Mouse (Mus musculus): ENCODE results near the gene R3hcc1l. TPM values are rescaled to one million over a fixed set of nuclear protein-coding genes. Genes with fewer than 3 reads are reported as not detected.

Gene R3hcc1l
- total RNA-seq, 2 experiments from 2014 or later: 12.1 to 12.3 TPM

DNA sequence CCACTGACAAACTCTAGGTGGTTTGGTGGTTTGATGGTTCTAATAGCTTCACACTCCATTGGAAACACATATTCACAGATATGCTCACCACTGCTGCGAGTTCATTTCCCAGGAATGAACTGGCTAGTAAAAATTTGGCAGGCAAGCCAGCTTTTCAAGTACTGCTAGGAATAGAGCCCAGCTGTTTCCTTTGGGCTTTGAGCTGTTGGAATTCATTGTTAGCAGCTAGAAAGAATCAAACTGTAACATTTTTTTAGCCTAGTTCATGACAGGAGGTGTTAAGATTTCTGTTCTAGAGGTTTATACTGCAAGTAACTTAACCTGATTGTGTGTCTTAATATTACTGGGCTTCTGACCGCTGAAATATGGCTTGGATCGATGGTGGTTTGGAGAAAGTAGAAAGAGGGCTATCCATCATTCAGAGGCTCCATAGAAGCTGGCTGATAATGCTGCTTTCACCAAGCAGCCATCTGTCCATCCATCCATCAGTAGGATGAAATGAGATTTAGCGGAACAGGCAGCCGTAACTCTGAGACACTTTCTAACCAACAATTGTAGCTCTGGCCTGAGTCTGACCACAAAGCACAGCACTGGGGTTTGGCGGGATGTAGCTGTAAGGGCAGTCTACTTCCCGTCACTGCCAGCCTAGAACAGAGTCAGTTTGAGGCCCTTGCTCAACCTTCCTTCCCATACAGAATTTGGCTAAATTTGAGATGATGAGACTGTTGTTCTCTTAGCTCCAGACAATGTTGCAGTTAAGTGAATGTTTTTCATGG is 21.0 kb downstream of the R3hcc1l start:
- DNase-seq (ENCODE audit: low spot score): peak; percentile 44

DNA sequence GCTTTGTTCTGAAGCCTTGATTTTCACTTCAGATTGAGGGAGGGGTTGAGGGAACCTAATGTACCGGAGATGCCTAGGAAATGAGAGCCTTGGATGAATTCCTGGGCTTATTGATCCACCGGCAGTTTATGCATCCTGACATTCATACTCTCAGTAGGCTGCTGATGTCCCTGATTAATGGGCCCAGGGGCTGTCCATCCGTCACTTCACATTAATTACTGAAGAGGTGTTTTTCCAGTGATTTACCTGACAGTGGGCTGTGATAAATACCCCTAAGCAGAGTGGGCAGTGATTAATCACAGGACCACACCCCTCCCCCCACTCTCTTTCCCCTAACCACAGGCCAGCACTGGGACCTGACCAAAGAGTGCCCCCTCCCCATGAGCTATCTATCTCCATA is 22.1 kb downstream of the R3hcc1l start:
- DNase-seq (ENCODE audit: low spot score): no peak

DNA sequence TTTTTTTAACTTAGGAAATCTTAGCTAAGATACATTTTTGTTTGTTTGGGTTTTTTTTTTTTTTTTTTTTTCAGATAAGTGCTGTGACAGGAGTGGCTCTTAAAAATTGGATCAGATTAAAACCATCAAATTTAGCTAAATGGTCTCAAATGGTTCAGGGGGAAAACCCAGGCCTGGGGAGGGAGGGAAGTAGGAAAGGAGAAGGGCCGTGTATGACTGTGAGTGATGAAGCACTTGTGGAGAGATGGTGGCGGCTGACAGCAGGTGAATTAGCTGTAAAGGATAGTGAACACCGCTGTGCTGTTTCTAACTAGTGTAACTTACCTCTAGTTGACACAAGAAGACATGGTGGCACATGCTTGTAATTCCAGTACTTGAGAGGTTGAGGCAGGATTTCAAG is 40.1 kb downstream of the R3hcc1l start:
- DNase-seq (ENCODE audit: low spot score): no peak

DNA sequence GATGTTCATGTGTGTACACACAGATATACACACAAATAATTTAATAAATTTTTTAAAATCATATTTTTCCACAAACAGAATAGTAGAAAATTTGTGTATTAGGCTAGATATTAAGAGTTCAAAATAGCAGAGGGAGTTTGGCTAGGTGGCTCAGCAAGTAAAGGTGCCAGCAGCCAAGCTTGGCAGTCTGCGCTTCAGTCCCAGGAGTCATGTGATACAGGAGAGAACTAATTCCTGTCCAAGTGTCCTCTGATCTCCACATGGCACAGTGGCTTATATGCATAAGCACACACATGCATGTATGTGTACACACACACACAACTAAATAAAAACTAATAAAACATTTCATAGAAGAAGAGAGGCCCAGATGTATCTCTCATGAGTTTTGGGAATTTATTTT is 43.4 kb downstream of the R3hcc1l start:
- peak; percentile 45 for DNase-seq (ENCODE audit: low spot score)

DNA sequence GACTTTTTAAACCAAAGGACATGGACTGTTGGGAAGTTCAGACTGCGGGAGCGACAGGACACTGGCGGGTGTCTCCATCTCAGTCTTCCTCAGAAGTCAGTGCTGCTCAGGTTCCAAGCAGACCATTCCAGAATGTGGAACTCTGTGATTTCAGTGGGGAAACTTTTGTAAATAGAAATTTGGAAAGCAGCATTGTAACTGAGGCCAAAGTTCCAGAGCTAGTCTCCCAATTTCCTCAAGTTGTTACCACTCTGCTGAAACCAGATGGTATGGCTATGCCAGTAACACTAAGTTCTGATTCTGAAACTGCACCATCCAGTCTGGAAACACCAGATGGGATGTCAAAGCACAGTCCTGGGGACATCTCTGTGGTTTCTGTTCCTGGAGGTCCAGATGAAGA is 44.4 kb downstream of the R3hcc1l start:
- no peak for DNase-seq (ENCODE audit: low spot score)

DNA sequence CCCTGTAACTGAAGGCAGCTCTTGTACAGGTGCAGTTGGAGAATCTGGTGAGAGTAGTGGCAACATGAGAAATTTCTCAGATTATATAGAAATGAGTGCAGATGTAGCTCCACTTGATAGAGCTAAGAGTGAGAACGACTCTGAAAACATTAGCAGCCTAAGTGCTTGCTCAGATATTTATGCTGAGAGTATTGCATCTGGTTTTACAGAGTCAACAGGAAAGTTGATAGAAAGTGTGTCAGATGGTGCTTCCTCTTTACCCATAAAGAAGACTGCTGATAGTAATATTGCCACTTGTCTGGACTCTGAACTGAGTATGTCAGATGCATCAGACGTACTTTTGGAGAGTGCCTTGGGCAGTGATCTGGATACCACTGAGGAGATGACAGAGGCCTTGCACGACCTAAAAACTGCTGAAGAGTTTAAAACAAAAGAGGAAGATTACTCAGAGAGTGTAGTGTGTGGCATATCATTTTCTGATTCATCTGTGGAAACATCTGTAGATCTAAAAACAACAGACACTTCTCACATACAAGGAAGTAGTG is 45.2 kb downstream of the R3hcc1l start:
- DNase-seq (ENCODE audit: low spot score): no peak

DNA sequence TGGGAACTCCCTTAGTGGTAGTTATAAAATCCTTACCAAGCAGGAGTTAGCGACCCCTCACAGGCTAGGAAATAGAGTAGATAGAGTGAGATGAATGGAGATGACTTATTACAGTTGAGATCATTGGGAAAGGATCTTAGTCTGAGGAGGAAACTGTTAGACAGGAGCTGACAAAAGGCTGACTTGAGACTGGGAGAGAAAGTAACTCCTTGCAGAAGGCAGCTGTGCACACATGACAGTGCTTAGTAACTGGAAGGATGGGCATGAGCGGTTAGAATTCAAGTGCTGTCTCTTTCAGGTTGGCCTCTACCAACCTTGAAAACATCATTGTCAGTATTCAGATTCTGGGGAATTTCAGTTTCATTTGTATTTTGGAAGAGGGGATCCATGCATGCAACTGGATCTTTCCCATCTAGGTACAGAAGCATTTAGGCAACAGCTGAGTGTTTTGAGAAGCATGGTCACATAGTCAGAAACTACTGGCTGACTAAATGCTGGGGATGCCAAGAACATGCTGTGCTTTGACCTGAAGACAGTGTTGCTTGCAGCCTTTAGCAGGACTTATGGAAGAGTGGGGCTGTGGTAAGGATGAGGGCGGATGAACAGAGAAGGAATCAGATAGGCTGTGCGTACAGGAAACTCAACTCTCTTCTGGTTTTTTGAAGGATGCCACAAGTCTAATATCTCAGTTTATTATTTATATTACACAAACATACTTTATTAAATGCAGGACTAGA is 47.9 kb downstream of the R3hcc1l start:
- peak; percentile 61 for DNase-seq (ENCODE audit: low spot score)

DNA sequence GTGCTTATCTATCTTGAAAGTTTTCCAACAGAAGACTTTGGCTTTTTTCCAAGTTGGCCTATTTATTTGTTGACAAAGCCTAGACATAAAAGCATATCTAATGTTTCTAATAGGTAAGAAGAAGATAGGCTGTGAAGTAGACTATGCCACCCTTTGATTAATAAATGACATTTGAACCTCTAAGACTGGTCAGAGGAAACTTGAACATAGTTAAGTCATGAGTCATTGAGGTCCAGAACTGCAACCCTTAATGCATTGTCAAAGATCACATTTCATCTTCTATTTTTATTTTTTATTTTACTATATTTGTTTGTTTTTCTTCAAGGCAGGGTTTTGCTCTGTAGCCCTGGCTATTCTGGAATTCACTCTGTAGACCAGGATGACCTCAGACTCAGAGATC is 48.5 kb downstream of the R3hcc1l start:
- no peak for DNase-seq (ENCODE audit: low spot score)

DNA sequence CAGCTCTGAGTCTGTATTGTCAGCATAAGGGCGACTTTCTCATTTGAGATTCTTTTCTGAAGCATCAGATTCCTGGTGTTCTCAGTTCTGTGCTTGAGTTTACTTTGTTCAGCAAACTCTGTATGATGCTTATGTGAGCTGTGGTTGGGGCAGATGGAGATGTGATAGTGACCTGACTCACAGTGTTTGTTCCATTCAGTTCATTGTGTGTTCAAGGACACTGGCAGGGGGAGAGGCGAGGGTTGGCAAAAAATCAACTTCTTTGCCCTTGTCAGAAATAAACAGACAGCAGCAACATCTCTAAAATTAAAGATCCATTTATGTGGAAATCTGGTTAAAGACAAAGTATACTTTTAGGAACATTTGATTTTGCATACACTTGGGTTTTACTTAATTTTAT is 50.5 kb downstream of the R3hcc1l start:
- DNase-seq (ENCODE audit: low spot score): no peak

DNA sequence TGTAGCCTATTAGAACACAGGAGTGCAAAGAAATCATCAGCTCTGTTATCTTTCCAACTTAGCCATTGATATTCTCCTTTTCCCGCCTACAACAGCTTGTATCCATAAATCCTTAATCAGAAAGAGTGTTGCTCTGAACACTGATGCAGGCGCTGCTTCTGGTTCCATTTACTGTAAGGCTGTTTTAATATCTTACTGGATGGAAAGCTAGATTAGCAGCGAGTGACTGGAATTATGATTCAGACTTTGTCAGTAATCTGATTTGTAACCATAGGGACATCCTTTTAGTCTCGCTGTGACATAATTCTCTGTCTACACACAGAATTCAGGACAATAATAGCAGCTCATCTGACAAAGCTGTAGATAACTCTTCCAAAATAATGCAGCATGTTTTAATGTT is 52.7 kb downstream of the R3hcc1l start:
- no peak for DNase-seq (ENCODE audit: low spot score)

DNA sequence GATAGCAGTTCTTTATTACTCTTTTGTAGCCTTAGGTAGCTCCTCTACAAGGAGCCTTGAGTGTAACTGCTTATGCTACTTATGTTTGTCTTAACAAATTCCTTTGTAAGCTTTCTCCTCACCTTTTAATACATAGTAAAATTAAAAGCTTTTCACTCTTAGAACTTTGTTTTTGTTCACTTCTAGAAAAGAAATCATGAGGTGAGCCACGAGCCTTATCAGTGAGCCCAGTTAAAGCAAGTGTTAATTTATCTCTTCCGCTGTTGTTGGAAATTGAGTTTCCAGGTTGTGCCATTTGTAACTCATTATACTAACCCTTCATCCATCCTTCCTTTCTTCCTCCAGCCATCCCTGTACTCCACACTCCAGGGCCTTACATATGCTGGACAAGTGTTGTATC is 56.8 kb downstream of the R3hcc1l start:
- no peak for DNase-seq (ENCODE audit: low spot score)

DNA sequence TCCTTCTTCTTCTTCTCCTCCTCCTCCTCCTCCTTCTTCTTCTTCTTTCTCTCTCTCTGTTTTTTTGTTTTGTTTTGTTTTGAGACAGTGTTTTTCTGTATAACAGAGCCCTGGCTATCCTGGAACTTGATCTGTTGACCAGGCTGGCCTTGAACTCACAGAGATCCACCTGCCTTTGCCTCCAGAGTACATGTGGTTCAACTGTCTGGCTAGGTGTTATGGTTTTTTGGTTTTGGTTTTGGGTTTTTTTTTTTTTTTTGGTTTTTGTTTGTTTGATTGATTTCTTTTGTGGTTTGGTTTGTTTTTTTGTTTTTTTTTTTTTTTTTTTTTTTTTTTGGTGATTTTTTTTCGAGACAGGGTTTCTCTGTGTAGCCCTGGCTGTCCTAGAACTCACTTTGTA is 58.3 kb downstream of the R3hcc1l start:
- DNase-seq (ENCODE audit: low spot score): no peak

DNA sequence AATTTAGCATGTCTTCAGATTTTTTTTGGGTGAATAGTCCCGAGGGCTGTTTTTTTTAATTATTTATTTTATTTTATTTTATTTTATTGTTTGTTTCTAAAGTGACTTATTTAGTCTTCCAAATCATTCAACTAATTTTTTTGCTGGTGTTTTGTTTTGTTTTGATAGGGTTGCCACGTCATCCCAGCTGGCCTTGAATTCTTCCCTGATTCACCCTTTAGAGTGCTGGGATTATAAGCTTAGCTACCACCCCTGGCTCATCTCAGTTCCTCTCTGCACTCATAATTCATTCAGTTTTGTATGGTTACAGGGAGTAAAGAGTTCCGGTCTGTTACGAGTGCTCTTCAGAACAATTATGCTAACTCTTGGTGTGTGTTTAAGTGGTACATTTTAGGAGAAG is 60.1 kb downstream of the R3hcc1l start:
- DNase-seq (ENCODE audit: low spot score): no peak

DNA sequence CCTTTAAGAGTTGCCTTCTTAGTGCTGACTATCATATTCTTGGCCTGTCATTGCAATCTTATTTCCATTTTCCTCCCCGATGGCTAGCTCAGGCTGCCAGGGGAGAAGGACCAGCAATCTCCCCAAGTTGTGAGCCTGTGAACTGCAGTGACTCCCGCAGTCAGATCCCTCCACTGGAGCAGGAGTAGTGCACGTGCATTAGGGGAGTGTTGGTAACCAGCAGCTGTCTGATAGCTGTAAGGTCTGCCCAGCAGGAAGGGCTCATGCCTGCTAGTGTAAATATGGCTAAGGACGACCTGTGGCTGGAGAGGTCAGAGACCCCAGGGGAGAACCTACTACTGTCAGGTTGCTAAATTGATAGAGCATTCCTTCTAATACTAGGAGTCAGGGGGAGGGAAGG is 62.1 kb downstream of the R3hcc1l start:
- no peak for DNase-seq (ENCODE audit: low spot score)

DNA sequence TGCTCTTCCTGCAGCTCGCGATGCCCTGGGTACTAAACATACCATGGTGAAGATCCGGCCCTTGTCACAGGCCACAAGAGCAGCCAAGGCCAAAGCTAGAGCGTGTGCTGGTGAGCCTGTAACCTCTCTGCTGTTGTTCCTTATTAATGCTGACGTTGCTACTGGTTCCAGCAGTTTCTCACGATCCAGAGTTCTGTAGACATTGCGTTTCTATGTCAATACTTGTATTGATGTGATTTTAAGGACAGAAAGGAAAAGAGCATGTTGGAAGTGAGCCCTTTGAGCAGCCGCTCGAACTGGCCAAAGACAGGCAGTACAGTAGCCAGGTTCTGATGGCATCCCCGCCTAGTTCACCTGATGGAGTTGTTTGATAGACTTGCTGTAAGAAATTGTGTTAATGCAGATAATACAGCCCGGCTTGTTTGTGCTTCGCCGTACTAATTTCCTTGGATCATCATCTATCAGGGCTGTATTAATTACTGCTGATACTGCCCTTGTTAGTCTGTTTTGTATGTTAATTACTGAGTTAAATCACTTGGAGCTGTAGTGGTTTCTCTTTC is 64.3 kb downstream of the R3hcc1l start:
- no peak for DNase-seq (ENCODE audit: low spot score)

DNA sequence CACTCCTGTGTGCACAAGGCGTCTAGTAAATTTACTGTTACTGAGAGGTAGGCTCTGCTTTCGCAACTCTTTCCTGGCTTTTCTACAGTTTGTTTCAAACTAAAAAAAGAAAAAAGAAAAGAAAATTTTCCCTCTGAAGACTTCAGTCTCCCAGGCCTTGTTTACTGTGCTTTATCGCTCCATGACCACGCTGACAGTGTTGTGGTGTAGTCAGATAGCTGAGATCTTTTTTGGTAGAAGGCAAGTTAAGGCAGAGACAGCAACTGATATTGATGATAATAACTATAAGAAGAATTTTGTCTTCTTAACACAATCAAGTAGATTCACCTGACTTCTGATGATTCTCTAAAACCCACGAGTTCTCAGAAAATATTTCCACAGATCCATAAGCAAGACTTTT is 65.1 kb downstream of the R3hcc1l start:
- no peak for DNase-seq (ENCODE audit: low spot score)

DNA sequence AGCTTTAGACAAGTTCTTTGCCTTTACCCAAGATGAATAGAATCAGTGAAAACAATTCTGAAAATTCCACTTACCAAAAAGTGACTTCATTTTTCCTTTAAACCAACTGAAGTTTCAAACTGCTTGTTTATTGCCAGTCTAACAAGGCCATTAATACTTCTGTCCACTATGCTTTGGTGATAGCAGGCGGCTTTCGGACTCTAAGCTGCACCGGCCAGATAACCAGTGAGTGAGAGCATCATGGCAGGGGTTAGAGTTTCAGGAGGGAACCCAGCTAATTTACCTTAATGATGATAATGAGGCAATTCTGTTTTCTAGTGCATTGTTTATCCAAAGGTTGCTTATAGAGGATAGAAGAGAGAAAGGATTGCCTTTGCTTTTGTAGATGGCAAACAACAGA is 65.6 kb downstream of the R3hcc1l start:
- DNase-seq (ENCODE audit: low spot score): no peak

DNA sequence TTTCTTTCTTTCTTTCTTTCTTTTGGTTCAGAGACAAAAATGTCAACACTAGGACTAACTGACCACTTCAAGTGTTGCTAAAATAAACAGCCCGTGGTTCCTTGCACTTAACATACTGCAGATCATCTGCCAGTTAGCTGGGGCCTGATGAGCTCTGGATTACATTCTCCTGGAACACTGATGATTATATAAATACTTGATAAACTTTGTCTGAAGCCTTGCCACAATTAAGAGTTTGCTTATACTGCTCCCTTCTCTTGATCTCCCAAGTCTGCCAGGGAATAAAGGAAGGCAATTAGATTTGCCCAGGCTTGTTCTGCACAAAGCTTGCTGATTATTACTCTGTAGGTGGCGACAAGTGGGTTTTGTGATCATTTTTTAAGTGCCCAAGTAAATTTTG is 69.1 kb downstream of the R3hcc1l start:
- DNase-seq (ENCODE audit: low spot score): no peak

DNA sequence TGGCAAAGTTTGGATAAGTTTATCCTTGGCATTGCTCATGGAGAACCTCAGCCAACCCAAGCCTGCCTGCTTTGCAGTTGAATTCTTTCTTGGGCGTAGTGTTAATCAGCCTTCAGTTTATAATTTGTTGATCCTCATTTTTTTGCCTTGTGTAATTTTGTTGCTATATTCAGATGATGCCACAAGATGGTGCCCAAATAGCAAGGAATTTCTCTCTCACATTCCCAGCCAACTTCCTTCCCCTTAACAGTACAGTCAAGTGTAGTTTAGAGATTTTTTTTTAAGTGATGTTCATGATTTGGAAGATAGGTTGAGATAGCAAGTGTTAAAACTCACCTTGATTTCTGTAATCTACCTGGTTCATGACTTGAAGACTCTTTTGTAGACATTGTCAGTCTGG is 70.7 kb downstream of the R3hcc1l start:
- DNase-seq (ENCODE audit: low spot score): no peak

DNA sequence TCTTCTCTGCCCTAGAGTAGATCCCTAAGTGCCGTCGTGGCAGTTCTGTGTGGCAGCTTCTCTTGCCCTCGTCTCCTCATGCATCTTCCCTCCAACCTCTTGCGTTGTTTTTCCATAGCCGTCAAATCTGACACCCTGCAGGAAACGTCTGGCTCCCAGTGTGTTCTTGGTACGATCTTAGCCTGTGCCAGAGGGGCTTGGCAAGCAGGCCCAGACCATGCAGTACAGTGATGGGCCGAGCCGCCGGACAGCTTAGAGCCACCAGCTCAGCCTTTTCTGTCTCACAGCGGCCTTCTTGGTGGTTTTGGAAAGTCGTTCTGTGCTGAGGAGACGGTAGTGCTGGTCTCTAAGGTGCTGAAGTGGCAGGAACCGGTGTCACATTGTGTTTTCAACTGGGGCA is 73.0 kb downstream of the R3hcc1l start:
- DNase-seq (ENCODE audit: low spot score): no peak

DNA sequence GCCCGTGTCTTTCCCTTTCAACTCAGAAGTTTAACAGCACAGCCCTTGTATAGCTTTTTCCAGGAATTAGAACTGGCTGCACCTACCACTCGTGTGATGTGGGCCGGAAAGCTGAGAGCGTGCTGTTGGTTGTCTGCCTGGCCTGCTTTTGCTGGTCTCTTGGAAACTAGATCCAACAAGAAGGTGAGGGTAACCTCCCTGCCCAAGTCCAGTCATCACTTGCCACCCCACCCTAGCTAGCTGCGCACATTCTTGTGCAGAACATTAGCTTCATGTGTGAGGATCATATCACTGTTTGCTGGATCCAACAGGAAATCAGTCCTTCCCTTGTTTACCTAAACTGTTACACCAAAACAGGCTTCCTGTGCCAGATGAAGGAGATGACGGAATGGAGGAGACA is 74.9 kb downstream of the R3hcc1l start:
- DNase-seq (ENCODE audit: low spot score): peak; percentile 7

DNA sequence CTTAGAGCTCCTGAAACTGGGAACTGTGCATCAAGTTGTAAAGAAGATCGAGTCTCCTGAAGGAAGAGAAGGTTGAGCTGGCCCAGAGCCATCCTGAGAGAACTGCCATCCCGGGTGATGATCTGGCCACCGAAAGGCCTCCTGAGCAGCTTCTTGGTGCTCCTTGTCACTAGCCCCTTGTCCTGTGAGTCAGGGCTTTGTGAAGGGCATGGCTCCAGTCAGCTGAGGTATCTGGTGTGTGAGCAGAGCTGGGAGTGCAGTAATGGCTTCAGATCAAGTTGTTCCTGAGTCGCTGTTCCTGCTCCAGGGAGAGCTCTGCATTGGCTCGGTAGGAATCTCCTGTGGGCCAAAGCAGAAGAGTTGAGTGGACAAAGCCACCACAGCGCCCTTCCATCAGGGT is 76.5 kb downstream of the R3hcc1l start:
- no peak for DNase-seq (ENCODE audit: low spot score)

DNA sequence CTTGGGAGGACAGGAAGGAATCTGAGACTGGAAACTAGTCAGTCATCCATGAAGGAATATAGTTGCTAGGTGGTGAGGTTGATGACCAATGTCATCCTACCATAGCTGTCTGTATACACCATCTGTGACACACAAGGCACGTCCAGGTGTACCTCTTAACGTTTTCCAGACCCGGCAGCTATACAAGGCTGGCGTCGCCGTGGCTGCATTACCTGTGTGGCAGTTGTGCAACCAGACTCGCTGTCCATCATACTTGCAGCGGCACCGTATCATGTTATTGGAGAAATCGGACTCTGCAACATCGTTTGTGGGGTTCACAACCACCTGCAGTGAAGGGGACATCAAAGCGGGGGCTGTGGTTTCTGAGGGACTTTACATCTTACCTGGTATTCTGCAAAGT is 78.7 kb downstream of the R3hcc1l start:
- DNase-seq (ENCODE audit: low spot score): no peak

Measured in gastrocnemius, adult 18-20 months (tissue).